Mouse (Mus musculus) midbrain, embryonic 14.5 days (tissue): ENCODE measurements at regions not wholly inside any gene's neighbourhood (a gene's known extent, or its start where the extent isn't known, plus 50 kb on each side); places are given as distances from the start of the nearest gene placed in this dataset.
A peak's percentile ranks its signal among the peaks of the same experiment; 100 is the strongest.
"Not testable (repeated sequence)": the region's sequence is repeated elsewhere in the genome, so short reads cannot be mapped to it uniquely, and the experiment has no call there.

Source experiments
- ATAC-seq: fragments of 200-750 bp; cut with Nextera tagmentation; 2 replicates; pipeline ENCODE4 v1.8.0; 2017; ENCODE audit warnings: moderate number of reproducible peaks, moderate library complexity; ENCODE audit not compliant: low FRiP score, low TSS enrichment
- DNase-seq: peaks from one replicate; pipeline ENCODE4 v3.0.0-alpha.2; 2015
- H3K27ac ChIP-seq: fragments of 300-500 bp; sonication (generic); replicated peaks from 2 replicates; pipeline ENCODE4 v1.5.1; 2014; ENCODE audit warnings: mild to moderate bottlenecking, low read depth, low read length, moderate library complexity
- H3K27me3 ChIP-seq: fragments of 300-500 bp; sonication (generic); 2 replicates; pipeline ENCODE4 v1.6.1; 2014; ENCODE audit warnings: low read length, control low read depth, mixed read lengths; ENCODE audit not compliant: control insufficient read depth, insufficient read depth
- H3K36me3 ChIP-seq: fragments of 300-500 bp; sonication (generic); 2 replicates; pipeline ENCODE4 v1.6.1; 2014; ENCODE audit warnings: low read length, control low read depth; ENCODE audit not compliant: control insufficient read depth, insufficient read depth
- H3K4me1 ChIP-seq: fragments of 300-500 bp; sonication (generic); 2 replicates; pipeline ENCODE4 v1.6.1; 2014; ENCODE audit warnings: mild to moderate bottlenecking, antibody characterized with exemption, low read length, control low read depth; ENCODE audit not compliant: control insufficient read depth, insufficient read depth
- H3K4me2 ChIP-seq: fragments of 300-500 bp; sonication (generic); 2 replicates; pipeline ENCODE4 v1.6.1; 2014; ENCODE audit warnings: mild to moderate bottlenecking, low read length, moderate library complexity
- H3K4me3 ChIP-seq: fragments of 300-500 bp; sonication (generic); replicated peaks from 2 replicates; pipeline ENCODE4 v1.5.1; 2014; ENCODE audit warnings: low read depth, low read length
- H3K9ac ChIP-seq: fragments of 300-500 bp; sonication (generic); replicated peaks from 2 replicates; pipeline ENCODE4 v1.6.1; 2014; ENCODE audit warnings: mild to moderate bottlenecking, low read length, moderate library complexity
- H3K9me3 ChIP-seq: fragments of 300-500 bp; sonication (generic); 2 replicates; pipeline ENCODE4 v1.6.1; 2016; ENCODE audit warnings: low read length, control low read depth, mixed read lengths; ENCODE audit not compliant: control insufficient read depth
- WGBS: fragments of 180-500 bp; shearing (Covaris S2); extraction: QIAGEN DNeasy Blood & Tissue Kit; methylation state at CpG from one replicate; pipeline ENCODE4 v1.1.7; 2014; 5-methylcytosine and 5-hydroxymethylcytosine counted together

DNA sequence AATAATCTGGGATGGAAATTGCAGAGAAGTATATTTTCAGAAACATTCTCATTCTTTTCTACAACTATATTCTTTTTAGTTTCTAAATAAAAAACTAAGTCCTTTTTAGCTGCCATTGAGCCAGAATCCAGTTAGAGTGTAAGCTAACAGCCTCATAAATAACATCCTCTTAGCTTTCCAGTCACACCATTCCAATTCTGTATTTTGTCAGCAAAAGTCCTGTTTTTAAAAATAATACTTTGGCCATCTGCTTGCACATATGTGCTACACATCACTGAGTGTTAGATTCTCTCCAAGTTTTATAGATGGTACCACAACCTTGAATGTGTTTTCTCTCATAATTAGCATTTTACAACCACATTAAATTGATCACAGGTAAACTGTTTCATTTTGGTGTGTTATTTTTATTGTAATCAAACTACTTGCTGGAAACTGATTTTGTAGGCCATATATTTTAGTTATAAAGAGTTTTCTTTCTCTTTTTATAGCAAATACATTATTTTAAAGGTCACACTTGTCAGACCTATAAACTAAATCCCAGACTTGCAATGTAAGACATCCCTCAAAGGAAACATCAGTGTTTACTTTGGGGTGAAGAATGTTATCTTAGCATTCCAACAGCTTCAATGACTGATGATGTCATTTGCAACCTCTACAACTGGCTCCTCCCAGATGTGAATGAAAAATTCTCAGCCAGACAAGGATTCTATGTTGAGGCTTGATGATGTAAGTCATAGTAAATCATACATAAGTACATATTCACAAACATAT is 1878.9 kb upstream of the Flrt2 start:
- Histone ChIP-seq H3K4me2 (no peak overlapping the region), H3K9me3 (no peaks in the 10 kb centered on the region), H3K27ac (no peak overlapping the region), H3K4me1 (no peaks in the 10 kb centered on the region), H3K27me3 (no peaks in the 10 kb centered on the region), H3K4me3 (no peak overlapping the region), H3K9ac (no peak overlapping the region), H3K36me3 (no peaks in the 10 kb centered on the region)
- ATAC-seq (no peak), DNase-seq (no peak)

DNA sequence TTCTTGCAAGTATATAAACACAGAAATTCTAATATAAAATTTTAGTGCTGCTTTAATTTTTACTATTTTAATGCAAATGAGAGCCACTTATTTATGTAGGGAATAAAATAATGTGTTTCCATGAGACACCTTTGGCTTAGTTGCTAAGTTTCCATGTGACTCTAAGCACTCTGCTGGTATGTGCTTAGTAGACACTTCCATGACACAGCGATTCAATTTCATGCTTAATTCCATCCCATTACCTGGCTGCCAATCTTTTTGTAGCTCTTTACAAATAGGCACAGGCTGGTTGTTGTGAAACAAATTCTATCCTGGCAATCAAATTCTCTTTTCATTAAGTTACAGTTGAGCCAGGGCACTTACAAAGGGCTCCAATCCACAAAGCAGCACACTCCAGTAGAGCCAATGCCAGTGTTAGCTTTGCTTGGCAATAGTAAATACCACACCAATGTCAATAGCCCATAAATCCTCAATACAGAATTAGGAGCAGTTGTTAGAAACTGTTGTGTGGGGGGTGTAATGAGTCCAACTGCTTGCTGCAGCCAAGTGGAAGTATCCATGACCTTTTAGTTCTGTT is 1841.0 kb upstream of the Flrt2 start:
- Histone ChIP-seq H3K27ac (no peak overlapping the region), H3K9ac (no peak overlapping the region), H3K4me3 (no peak overlapping the region), H3K36me3 (no peaks in the 10 kb centered on the region), H3K9me3 (no peaks in the 10 kb centered on the region), H3K4me1 (peaks cover 5% of the 10 kb centered on the region; the same call in 1 of the 2 replicates), H3K27me3 (no peaks in the 10 kb centered on the region), H3K4me2 (no peak overlapping the region)
- peak; percentile 70; the same call in 1 of the 2 replicates for ATAC-seq
- DNase-seq = peak; percentile 62
- WGBS = 10% methylated on average over 1 of the region's 1 CpGs

DNA sequence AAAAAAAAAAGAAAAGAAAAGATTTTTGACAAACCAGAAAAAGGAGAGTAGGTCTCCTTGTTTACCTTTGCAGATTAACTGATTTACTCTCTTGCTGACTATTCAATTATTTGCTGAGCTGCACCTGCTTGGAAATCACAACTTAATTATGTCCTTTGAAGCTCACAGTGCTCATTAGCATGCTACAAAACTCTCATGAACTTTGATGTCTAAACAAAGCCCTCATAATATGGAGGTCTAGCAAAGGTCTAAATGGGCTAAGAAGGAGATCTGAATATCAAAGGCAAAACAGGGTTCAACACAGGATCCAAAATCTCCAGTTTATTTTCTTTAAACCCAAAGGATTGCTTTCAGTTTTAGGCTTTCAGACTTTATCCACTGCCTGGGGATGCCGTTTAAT is 1840.4 kb upstream of the Flrt2 start:
- H3K27me3 ChIP-seq = no peaks in the 10 kb centered on the region
- H3K9me3 ChIP-seq = no peaks in the 10 kb centered on the region
- H3K4me3 ChIP-seq = no peak overlapping the region
- H3K4me1 ChIP-seq = peaks cover 5% of the 10 kb centered on the region; the same call in 1 of the 2 replicates
- H3K27ac ChIP-seq = no peak overlapping the region
- no peaks in the 10 kb centered on the region for H3K36me3 ChIP-seq
- no peak overlapping the region for H3K4me2 ChIP-seq
- no peak overlapping the region for H3K9ac ChIP-seq
- ATAC-seq = no peak; the same call in 1 of the 2 replicates
- 10% methylated on average over 1 of the region's 1 CpGs for WGBS
- peak; percentile 28 for DNase-seq

DNA sequence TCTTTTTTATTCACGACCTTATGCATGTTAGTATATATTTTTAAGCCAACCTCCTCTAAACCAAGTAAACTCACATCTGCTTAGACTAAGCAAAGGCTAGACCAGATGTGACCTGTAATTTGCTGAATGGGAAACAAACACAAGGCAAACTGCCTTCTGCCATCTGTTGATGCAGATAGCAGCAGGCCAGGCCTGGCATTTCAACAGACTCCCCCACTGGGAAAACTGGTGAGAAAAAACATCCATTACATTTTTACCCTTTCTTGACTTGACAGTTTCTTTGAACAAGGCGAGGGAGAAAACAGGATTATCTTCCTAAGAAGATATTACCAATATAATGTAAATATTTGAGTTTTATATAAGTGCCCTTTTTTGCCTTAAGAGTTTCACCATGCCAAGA is 1806.1 kb upstream of the Flrt2 start:
- Histone ChIP-seq H3K36me3 (no peaks in the 10 kb centered on the region), H3K27ac (no peak overlapping the region), H3K9ac (no peak overlapping the region), H3K27me3 (no peaks in the 10 kb centered on the region), H3K9me3 (no peaks in the 10 kb centered on the region), H3K4me2 (no peak overlapping the region), H3K4me3 (no peak overlapping the region), H3K4me1 (no peaks in the 10 kb centered on the region)
- 59% methylated on average over 2 of the region's 2 CpGs for WGBS
- DNase-seq (no peak), ATAC-seq (no peak)

DNA sequence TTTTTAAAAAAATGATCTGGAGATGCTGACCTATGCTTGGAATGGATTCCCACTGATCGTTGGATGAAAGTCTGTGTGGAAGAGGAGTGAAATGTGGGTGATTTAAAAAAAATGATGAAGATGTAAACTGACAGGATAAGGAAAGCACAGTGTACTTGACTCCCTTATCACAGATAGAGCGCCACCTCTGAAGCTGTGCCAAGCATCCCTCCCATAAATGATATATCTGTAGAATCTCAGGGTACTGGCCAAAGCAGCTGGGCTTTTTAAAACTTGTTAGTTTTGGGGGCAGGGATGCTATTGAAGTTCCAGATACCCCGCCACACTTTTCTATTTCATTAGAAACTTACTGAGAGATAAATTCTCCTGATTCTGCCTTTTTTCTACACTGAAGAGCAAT is 1801.9 kb upstream of the Flrt2 start:
- Histone ChIP-seq H3K4me3 (no peak overlapping the region), H3K4me1 (no peaks in the 10 kb centered on the region), H3K27me3 (no peaks in the 10 kb centered on the region), H3K36me3 (no peaks in the 10 kb centered on the region), H3K9me3 (no peaks in the 10 kb centered on the region), H3K4me2 (no peak overlapping the region), H3K27ac (no peak overlapping the region), H3K9ac (no peak overlapping the region)
- 90% methylated on average over 3 of the region's 3 CpGs for WGBS
- ATAC-seq = no peak
- DNase-seq = no peak

DNA sequence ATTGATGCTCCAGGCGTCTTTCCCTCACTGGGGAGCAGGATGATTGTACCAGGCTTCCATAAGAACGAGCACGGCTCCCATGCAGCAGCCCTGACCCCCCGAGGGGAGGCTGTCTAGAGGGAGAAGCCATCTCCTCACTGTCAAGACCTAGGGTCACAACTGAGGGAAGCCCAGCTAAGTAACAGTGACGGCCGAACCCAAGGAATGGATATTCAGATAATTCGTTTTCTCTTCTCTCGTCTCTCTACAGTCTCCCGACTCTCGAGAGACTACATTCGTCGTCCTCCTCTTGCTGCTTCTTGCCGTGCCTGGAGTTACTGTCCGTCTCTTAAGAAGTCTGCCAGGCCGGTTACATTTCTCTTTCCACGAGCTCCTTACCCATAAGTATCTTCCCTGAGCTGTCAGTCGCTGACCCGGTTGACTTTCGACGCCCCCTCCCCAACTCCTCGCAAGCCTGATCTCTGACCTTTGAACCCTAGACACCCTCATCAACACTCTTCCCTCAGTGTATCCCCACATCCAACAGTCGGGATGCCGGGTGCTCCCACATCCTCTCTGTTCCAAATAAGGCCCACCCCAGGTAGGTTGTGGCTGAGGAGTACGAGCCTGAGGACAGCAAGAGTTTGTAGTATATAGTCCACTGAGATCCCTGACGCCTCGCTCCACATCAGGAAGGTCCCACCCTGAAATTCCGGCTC is 1763.3 kb upstream of the Flrt2 start:
- not testable (repeated sequence) for DNase-seq, H3K4me3 ChIP-seq, H3K4me1 ChIP-seq

DNA sequence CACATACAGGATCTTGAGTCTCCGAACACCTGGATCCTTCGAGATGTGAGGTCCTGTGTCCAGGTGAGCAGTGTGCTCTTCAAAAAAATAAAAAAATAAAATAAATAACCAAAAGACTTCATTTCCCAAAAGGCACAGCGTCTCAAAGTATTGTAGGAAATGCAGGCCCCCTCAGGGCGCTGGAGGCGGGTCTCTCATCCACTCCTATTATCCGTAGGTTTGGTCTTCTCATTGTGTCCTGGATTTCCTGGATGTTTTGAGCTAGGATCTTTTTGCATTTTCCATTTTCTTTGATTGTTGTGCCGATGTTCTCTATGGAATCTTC is 1762.8 kb upstream of the Flrt2 start:
- not testable (repeated sequence) for H3K9me3 ChIP-seq, H3K4me3 ChIP-seq, H3K36me3 ChIP-seq, DNase-seq, H3K4me1 ChIP-seq, H3K27me3 ChIP-seq, H3K27ac ChIP-seq, H3K4me2 ChIP-seq, H3K9ac ChIP-seq
- WGBS = 93% methylated on average over 4 of the region's 7 CpGs
- ATAC-seq = peak; percentile 55; the same call in 1 of the 2 replicates

More for the DNA sequence above, 1763.3 kb upstream of the Flrt2 start:
- 80% methylated on average over 1 of the region's 27 CpGs for WGBS
- not testable (repeated sequence) for H3K27me3 ChIP-seq, H3K27ac ChIP-seq, H3K9me3 ChIP-seq, H3K9ac ChIP-seq, H3K4me2 ChIP-seq, H3K36me3 ChIP-seq
- ATAC-seq = peak; percentile 60; the same call in 1 of the 2 replicates

DNA sequence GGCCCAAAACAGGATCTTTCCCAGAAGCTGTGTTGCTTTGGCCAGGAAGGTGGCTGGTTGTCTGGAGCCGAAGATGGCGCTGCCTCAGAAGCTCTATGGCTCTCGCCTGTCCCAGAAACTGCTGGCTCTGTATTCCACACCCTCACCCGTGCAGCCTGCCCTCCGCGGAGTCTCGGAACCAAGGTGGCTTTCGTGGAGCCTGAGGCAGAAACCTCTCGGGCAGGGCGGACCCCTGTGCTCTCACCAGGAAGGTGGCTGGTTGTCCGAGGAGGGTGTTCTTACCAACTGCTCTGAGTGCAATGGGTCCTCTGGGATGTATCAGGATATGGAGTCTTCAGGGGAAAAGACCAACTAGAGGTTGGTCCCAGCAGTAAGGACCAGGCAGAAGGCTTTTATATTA is 1761.8 kb upstream of the Flrt2 start:
- H3K27me3 ChIP-seq, H3K4me1 ChIP-seq, H3K4me2 ChIP-seq, DNase-seq, ATAC-seq, H3K9ac ChIP-seq, H3K27ac ChIP-seq, H3K9me3 ChIP-seq, H3K36me3 ChIP-seq, H3K4me3 ChIP-seq: not testable (repeated sequence)
- 91% methylated on average over 11 of the region's 11 CpGs for whole genome bisulfite sequencing

DNA sequence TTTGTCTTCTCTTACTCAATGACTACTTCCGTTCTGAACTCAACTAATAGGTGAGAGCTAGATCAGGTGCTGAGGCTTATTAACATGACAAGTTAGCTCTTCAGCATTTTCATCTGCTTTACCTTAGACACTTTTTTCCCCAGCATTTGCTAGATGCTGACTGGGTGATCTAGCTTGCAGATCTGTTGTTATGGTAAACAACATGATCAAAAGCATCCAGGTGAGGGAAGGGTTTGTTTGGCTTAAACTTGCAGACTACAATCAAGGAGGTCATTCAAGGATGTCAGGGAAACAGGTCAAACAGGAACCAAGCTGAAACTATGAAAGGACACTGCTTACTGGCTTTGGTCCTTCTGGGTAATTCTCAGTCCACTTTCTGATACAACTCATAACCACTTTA is 1731.2 kb upstream of the Flrt2 start:
- WGBS = 85% methylated on average over 1 of the region's 1 CpGs
- Histone ChIP-seq H3K4me2 (no peak overlapping the region), H3K9ac (no peak overlapping the region), H3K9me3 (no peaks in the 10 kb centered on the region), H3K4me3 (no peak overlapping the region), H3K27me3 (no peaks in the 10 kb centered on the region), H3K36me3 (no peaks in the 10 kb centered on the region), H3K27ac (no peak overlapping the region), H3K4me1 (no peaks in the 10 kb centered on the region)
- no peak for DNase-seq
- no peak for ATAC-seq
